Mouse (Mus musculus) adrenal gland, postnatal 10 days (tissue): Measurements from ENCODE around the gene Wbp2nl. TPM values are rescaled to one million over a fixed set of nuclear protein-coding genes. Genes with fewer than 3 reads are reported as not detected.
A peak's percentile ranks its signal among the peaks of the same experiment; 100 is the strongest.

Source experiments
- DNase-seq: peaks from one replicate; pipeline ENCODE4 v3.0.0; 2021; ENCODE audit warnings: mixed read lengths
- total RNA-seq, 2 experiments: library from RNA; stranded (reverse); gene quantifications; 2 replicates each; pipeline ENCODE4 v1.2.3; 2021

Gene Wbp2nl
- total RNA-seq, 2 experiments from 2014 or later = 0.48 TPM; not detected in 1

DNA sequence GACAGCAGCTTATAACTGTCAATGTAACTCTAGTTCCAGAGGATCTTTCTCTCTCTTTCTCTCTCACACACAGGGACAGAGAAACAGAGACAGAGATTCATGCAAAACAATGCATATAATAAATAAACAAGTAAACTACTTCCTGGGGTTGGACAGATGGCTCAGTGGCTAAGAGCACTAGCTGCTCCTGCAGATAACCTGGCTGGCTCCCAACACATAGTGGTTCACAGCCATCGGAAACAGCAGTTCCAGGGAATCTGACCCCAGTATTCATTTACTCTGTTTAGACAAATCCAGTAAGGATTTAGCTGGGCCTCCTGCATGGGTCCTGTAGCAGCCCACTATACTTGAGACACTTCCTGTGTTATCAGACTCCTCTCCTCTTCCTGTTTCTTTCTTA lies 20.9 kb downstream of the Wbp2nl start:
- no peak for DNase-seq

DNA sequence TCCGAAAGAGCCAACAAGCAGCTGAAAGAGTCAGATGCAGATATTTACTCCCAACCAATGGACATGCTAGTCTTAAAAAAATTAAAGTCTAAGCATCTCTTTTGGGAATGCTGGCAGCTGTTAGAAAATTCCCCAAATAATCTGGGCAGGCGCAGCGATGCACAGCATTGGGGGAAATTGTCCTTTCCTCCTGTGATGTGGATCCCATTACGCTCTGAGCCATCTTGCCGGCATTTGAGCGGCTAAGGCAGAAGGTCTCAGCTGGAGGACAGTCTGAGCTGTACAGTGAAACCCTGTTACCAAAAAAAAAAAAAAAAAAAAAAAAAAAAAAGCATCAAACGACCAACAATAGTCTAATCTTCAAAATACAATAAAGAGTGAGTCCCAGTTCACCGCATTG lies 23.4 kb downstream of the Wbp2nl start:
- no peak for DNase-seq

DNA sequence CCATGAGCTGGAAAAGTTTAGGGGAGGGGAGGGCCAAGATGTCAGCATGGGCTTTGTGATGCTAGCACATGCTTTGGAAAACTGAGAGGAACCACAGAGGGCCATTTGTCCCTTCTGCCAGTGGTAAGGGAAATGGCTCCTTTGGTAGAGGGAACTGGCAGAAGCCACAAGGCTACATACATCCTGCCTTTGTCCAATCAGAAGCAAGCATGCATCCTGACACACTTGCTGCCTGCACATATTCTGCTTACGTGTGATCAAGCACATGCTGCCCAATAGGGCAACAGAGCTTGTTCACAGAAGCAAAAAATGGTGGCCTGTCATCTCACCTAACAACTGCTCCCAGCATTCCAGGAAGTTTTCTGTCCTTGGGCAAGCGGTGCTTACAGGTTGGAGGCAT lies 26.6 kb downstream of the Wbp2nl start:
- DNase-seq = no peak

DNA sequence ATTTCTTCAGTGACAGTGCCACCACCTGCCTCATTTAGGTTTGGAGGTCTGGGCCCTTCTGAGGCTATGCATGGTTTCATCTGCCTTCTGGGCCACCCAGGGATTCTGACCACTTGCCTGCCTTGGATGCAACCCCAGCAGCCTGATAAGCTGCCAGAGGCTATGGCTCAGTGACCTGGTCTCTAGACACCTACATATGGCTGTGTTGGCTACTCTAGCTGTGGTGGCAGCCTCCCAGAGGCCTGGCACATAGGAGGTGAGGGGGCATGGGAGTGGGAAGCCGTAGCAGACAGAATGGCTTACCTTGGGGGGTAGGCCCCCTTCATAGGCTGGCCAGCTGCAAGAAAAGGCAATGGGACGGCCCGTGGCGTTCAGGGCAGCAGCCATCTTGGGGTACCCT lies 36.4 kb downstream of the Wbp2nl start:
- no peak for DNase-seq

DNA sequence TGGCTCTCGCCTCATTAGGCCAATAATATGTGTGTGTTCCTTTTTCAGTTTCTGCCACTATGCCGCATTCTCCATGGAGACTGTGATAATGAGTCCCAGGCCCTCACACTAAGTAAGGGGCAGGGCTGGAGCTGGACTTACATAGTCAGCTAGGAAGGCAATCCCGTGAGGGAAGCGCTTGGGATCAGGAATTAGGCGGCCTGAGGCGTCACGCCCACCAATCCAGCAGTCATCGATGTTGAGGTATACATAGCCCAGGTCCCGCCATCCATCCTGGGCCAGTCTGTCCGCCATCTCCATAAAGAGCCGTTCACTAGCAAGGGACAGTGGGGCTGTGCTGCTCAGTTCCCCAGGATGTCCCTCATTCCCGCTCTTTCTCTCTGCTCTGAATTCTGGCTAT lies 37.9 kb downstream of the Wbp2nl start:
- no peak for DNase-seq

DNA sequence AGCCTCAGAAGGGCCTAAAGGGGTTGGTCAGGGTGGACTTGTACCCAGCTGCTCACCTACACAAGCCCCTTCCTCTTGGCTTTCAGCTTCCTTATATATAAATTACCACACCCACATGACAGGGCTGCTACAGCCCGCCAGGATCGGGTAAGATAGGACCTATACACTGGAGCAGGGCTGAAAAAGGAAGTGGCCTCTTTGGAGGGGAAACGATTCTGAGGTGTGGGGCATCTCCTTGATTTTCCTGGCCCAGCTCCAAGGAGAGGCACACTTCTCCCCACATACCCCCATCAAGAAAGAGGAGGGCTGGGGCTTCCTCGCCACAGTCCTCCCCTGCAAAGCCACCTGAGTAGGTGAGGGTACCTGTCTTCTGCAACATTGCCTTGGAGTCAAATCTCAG lies 39.1 kb downstream of the Wbp2nl start:
- no peak for DNase-seq

DNA sequence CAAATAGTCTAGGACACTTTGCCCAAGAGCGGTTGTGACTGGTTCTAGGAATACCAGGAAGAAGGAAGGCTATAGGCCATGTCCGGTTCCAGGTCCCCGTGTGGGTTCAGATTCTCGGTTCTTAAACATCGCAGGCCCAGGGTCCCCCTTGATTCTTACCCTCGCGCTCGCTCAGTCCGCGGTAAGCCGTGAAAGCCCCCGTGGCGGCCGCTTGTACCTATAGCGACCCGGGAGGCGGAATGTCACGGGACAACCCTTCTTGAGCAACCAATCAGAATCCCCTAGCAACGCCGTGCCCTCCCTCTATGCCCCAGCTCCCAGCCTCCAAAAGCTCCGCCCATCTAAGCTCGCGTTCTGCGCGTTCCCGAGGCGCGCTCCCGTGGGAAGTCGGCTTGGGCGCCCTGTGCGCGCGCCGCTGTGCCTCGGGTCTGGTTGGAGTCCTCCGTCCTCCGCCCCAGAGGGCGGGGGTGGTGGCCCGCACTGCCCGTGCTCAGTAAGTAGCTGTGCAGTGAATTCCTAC lies 39.9 kb downstream of the Wbp2nl start, which contains the start of the genes Naga, Pheta2 and Smdt1:
Gene Naga (minus strand): TSS at position 333 of the 520 bp plus-strand sequence.
Gene Pheta2 (plus strand): TSS at position 350 of the 520 bp plus-strand sequence.
Gene Smdt1 (plus strand): TSS at position 367 of the 520 bp plus-strand sequence.
- peak; percentile 98 for DNase-seq

DNA sequence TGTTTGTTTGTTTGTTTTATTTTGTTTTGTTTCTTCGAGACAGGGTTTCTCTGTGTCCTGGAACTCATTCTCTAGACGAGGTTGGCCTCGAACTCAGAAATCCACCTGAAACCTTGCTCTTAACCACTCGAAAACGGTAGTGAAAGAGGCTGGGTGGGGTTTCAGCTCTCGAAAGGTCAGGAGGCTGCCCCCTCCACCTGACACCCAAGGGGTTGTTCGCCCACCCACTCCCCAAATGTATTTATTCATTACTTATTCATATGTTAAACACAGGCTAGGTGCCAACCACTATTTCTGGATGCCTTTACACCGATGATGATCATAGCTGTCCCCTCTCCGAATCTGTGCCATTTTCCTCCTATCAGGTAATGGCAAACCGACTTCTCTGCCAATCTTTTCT lies 40.4 kb downstream of the Wbp2nl start:
- no peak for DNase-seq

DNA sequence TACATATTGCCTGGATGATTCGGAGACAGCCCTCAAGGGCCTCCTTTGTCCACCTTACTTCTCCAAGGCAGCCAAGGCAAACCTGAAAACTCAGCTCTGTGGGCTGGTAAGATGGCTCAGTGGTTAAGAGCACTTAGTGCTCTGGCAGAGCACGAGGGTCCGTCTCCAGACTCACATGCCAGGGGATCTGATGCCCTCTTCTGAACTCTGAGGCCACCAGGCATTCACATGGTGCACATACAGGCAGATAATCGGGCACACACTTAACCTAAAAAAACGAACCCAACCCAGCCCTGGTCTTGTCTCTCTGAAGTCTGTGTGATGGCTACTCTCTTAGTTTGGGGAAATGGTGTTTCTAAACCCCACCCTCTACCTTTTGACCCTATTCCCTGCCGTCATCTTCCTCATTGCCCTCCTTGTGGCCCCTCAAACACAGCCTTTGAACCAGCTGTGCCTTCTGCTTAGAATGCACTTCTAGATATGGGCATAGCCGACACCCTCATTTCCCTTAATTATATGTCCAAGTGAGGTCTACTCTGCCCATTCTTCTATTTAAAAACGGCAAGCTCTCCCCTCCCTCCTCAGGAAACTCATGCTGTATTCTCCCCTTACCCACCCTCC lies 41.0 kb downstream of the Wbp2nl start:
- no peak for DNase-seq

DNA sequence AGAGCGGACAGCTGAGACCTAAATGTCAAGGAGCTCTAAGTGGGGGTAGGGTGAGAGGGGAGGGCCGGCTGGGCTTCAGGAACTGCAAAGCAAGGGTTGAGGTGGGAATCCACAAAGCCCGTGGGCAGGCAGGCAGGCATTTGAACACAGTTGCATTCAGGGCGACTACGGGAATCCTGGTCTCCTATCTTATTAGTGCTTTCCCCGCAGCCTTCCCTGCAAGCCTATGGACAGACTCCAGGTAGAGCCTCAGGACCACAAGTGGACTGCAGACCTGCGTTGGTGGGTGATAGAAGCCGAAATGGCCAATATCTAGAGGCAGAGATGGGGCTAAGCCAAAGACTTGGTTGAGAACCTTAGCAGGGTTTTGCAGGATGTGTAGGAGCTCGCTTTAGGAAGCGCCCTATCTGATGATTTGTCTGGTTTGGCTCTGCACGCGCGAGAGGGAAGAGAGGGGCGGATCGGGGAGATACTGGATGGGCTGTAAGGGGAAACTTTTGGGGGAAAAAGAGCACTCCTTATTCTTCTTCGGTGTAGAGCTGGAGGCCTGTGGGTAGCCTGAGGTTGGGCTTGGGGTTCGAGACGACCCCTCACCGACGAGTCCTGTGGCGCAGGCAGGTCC lies 41.8 kb downstream of the Wbp2nl start:
- no peak for DNase-seq

DNA sequence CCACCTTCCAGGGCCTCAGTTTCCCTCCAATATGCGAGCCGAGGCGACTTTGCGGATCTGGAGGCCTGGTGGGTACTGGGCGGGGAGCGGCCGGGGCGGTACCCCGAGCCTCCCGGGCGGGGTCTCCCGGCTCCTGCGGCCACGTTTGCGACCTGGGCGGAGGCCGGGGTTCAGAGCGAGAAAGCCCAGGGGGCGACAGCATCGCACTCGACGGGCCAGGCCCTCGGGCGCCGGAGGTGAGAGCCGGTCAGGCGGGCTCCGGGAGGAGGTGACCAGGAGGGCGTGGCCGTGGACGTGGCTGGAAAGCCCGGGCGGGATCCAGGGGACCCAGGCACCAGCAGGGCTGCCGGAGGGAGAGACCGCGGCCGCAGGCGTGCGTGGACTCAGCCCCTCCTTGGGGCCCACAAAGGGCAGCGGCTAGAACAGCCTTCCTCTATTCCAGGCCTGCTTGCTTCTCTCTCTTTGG lies 42.3 kb downstream of the Wbp2nl start:
- DNase-seq = peak; percentile 73

DNA sequence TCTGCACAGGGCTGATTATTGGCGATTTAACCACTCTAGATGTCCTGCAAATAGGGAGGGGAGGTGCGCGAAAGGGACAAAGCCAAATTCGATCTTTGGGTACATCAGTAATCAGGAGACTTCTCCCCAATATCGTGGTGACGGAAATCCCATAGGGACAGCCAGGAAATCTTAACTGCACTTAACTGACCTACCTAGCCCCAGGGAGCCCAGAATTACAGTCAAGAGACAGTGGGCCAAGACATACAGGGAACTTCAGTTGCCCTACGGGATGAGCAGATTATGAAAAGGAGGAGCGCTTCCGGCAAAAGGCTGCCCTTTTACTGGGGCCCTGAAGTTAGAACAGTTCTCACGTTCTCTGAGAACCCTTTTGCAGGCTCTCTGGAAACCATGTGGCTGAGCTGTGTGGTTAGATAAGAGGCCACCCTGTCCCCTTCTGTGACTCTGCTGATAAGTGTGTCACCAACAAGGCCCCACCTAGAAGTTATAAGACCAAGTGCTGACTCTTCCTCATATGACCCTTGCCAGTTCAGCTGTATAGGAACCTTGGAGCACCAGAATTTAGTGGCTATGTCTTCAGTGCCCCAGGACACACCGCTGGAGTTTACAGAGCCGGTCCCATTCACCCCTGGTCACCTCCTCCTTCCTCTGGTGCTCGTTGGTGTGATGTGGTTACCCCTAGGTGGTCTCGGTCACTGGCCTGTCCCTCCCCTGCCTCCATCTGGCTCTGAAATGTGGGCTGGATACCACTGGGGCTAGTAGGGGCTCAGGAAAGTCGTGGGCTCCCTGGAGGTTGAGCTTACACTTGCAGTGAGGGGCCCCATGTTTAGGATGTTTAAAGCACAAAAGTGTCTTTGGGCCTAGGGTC lies 43.2 kb downstream of the Wbp2nl start:
- DNase-seq = no peak

DNA sequence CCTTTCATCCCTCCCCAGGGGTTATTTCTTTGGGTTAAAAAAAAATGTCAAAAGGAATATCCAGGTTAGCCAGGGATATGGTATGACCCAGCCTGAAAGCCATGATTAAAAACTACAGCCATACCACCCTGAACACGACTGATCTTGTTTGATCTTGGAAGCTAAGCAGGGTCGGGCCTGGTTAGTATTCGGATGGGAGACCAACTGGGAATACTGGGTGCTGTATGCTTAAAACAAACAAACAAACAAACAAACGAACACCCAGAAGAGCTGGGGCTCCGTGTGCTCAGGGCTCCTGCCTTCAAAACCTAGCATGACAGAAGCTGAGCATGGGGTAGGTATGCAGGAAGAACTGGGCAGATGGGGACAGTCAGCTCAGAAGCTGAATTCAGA lies 43.8 kb downstream of the Wbp2nl start:
- no peak for DNase-seq

DNA sequence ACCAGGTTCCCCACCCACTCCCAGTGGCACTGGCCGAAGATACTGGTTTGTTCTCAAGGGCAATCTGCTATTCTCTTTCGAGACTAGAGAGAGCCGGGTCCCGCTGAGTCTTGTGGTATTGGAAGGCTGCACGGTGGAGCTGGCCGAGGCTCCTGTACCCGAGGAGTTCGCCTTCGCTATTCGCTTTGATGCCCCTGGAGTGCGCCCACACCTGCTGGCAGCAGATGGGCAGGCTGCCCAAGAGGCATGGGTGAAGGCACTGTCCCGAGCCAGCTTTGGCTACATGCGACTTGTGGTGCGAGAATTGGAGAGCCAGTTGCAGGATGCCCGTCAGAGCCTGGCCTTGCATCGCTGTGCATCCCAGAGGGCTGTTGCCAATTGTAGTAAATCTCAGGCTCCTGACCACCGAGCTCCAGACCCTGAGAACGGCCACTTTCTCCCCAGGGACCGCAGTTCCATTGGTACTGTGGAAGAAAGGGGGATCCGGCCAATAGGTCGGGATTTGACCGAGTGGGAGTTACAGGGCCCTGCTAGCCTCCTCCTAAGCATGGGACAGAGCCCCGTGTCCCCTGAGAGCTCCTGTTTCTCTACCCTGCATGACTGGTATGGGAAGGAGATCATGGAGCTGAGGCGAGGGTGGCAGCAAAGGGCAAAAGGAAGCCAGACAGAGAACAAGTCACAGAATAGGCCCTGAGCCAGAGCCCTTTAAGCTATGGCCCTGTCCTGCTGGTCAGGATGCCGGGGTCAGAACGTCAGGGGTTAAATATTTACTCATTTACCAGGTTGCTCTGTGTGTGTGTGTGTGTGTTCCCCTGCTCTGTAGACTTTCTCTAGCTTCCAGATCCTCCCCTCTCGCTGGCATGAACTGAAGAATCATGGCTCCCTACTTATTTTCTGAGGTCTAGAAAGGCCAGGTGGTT lies 44.9 kb downstream of the Wbp2nl start:
- DNase-seq = no peak

DNA sequence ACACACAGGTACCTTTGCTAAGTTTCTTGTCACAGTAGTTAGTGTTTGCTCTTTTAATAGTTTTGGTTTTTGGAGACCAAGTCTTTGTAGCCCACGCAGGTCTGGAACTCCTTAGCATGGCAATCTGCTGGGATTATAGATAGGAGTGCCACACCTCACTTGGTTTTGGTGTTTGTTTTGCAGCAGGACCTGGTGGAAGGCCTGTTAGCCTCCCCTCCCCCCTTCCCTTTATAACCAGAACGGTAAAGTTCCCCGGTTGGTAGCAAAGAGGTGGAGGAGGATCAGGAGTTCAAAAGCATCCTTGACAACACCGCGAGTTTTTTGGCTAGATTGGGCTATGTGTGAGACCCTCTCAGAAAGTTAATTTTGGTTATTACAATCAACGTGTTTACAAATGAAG lies 46.2 kb downstream of the Wbp2nl start:
- no peak for DNase-seq

DNA sequence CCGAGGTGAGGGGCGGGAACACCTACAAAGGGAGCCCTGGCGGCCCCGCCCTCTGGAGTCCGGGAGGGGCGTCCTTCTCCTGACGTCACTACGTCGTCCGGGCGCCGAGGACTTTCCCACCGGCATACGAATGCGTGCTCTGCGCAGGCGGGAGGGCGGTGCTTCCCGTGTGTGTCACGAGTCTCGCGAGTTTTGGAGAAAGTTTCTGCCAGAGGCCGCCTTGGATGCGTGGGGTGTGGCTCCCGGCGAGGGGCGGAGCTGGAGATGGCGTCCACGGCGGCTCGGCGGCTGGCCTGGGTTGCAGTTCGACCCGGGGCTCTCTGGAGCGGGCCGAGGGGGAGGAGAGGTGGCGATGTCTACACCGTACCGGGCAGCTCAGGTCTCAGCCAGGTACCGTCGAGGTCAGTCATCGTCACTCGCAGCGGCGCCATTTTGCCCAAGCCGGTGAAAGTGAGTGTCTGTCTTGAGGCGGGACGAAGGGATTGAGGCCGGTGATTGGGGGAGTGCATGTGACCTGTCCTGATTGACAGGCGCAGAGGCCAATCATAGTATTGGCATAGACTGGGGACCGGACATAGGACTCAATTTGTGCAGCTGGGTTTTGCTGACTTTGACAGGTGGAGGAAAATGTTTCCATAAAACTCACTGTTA lies 47.2 kb downstream of the Wbp2nl start:
- DNase-seq = peak; percentile 97

DNA sequence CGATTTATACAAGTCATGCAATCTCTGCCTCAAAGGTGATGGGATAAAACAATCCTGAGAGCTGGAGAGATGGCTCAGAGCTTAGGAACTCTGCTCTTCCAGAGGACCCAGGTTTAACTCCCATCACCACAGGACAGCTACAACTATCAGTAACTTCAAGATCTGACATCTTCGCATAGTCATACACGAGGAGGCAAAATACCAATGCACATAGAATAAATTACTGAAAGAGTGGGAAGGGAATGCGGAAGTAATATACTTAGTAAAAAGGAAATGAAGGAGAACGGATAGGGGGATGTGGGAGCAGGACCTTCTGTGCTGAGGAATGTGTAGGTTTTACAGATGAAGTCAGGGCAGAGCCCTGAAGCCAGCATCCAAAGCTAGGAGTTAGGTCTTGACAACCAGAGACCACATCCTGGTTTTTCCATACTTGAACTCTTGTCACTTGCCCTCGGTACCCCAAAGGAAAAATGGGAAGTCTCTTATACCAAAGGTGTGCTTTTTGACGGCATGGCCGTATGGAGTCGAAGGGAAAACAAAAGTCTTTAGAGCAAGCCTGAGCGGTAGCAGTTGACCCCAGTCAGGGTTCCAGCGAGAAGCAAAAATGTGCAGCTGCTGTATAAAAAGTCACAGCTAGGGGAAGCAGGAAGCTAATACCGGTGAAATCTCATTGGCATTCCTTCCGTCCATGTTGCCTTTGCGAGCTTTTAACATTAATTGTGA lies 48.0 kb downstream of the Wbp2nl start:
- DNase-seq = no peak

DNA sequence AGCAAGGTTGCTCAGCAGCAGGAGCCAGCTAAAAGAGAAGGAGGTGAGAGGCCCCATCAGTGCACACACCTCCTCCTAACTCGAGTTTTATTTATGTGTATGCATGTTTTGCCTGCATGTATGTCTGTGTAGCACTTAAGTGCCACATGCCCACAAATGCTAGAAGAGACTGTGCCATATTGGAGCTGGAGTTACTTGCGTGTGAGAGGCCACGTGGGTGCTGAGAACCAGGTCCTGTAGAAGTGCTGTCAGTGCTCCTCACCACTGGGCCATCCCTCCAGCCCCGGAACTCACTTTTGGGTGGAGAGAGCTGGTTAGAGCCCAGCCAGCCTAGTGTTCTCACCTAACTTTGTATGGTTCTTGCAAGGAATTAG lies 48.5 kb downstream of the Wbp2nl start:
- DNase-seq = no peak

DNA sequence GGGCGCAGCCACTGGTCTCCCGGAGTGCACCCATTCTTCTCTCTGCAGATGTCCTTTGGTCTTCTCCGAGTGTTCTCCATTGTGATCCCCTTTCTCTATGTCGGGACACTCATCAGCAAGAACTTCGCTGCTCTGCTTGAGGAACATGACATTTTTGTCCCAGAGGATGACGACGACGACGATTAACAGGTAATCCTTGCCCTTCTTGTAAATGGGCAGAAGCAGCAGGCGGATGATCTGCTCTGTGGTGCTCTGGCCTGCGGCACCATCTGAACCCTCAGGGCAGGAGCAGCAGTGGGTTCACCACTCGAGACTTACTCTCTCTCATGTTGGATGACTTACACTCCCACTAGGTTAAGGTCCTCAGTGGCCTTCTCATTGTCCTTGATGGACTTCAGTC lies 49.1 kb downstream of the Wbp2nl start:
- DNase-seq = no peak

DNA sequence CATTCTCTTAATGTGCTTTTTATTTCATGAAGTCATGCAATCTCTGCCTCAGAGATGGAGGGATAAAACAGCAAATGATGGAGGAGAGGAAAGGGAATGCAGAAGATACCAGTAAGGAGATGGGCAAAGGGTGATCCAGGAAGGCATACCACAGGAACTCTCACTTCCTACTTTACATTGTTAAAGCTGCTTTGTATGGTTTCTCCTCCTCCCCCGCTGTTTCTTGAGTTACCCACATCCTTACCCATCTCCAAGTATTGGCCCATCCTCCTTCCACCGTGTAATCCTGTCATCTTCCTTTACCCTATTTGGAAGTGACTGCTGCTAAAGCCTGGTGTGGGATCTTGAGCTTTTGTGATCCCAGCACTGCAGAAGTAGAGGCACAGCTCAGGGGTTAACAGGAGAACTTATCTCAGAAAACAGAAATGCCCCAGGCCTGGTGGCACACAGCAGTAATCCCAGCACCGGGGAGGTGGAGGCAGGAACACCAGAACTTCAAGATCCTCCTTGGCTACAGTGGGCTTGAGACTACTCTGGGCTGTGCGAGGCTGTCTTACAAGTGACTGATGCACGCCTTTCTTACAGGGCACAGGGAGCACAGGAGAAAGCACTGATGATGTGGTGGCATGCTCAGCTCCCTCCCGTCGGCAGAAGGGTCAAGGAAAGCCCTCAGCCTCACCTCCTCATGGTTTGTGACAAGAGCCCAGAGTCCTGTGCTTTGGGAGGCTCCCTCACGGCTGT lies 49.7 kb downstream of the Wbp2nl start:
- no peak for DNase-seq
